Mouse (Mus musculus): ENCODE results near the gene Flywch1. TPM values are rescaled to one million over a fixed set of nuclear protein-coding genes. Genes with fewer than 3 reads are reported as not detected.
"Not testable (repeated sequence)": the region's sequence is repeated elsewhere in the genome, so short reads cannot be mapped to it uniquely, and the experiment has no call there.

The Flywch1 gene
- total RNA-seq, 2 experiments from 2014 or later = 10.3 to 15.2 TPM

- peak; percentile 80 for ATAC-seq (replicated peaks; ENCODE audit: poor library complexity, severe bottlenecking)
Measured at GRCm38 (mm10) chr17:23785561-23786471, 14.4 kb upstream of the Flywch1 start, which contains the start of gene Flywch2. Gene Flywch2 (minus strand): TSS chr17:23786081.

DNA sequence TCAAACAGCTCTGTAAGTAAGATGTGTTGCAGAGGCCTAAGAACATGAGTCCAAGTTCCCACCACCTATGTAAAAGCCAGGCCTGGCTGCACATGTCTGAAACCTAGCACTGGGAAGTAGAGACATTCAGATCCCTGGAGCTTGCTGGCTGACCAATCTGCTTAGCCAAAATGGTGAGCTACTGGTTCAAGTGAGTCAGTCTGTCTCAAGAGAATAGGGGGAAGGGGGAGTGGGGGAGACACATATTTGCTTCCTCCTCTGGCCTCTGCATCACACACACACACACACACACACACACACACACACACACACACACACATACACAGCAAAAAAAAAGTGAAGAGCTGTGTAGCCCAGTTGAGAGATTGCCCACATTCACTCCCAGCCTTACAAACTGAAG is 11.9 kb upstream of the Flywch1 start:
- no peak for ATAC-seq (replicated peaks; ENCODE audit: poor library complexity, severe bottlenecking)

DNA sequence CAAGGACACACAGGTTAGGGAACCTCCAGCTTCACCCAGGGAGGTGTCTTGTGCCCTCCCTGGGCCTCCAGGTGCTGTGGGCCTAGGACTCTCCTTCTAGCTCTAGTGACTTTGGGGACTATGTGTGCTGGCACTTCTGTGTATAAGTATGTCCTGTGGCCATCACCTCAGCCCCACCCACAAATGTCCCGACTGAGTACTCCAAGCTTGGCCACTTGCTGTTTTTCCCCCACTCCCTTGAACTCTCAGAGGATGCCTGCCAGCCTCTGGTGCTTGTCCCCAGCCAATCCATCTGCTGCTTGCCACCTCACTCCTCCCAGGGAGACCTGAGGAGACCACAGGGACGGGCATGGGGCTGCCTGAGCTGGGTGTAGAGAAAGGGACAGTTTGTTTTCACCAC is 7.0 kb upstream of the Flywch1 start:
- ATAC-seq (replicated peaks; ENCODE audit: poor library complexity, severe bottlenecking) = no peak

- ATAC-seq (replicated peaks; ENCODE audit: poor library complexity, severe bottlenecking) = no peak
Measured at GRCm38 (mm10) chr17:23777141-23777540, 5.7 kb upstream of the Flywch1 start.

GRCm38 (mm10) chr17:23776216-23776615 is 4.8 kb upstream of the Flywch1 start:
- no peak for ATAC-seq (replicated peaks; ENCODE audit: poor library complexity, severe bottlenecking)

DNA sequence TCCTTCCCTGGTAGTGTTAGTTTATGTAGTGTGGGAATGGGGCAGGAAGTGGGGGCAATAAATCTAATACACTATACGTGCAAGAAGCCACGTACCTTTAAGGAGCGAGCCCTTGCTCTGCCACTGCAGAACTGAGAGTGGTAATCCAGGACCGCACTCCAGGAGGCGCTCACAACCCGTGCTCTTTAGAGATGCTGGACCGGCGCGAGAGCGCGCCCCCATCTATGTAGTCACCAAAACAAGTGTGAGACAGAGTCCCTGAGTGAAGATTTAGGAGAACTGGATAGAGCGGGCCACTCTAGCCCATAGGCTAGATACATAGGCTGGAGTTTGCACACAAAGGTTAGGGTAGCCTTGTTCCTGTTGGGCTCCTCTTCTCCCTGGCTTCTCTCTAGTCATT is 2.7 kb upstream of the Flywch1 start:
- peak; percentile 72 for ATAC-seq (replicated peaks; ENCODE audit: poor library complexity, severe bottlenecking)

DNA sequence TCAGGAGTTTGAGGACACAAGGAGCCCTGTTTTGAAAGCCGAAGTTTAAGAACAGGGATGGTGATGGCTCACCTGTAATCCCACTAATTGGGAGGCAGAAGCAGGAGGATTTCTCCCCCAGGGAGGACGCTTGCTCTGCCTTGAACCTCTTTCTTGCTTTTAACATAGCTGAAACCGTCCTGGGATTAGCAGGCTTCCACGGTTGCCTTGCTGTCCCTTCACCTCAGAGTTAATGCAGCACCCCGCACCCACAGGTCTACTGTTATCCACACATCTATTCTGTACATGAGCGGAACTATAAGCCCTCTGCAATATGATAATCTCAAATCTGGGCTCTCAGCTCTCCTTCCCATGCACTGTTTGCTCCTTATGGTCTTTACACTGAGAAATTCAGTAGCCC is 2.3 kb upstream of the Flywch1 start:
- no peak for ATAC-seq (replicated peaks; ENCODE audit: poor library complexity, severe bottlenecking)

GRCm38 (mm10) chr17:23772219-23772556 is 786 bp upstream of the Flywch1 start:
- not testable (repeated sequence) for ATAC-seq (replicated peaks; ENCODE audit: poor library complexity, severe bottlenecking)

DNA sequence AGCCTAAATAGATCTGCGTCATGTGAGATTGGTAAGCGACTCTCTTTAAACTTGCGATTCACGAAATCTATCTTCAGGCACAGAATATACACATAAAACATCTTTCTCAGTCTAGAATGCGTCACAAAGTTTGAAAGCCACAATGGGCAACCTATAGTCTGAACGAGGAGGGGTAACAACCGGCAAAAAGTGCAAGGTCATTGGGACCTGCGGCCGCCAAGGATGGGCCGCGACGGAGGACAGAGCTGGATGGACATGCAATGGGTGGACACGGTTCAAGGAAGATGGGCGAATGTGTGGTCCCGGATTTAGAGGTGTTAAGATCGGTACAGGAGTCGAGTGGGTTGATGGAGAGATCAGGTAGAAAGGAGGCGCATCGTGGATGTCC is 512 bp downstream of the Flywch1 start:
- no peak for ATAC-seq (replicated peaks; ENCODE audit: poor library complexity, severe bottlenecking)

GRCm38 (mm10) chr17:23770493-23770892 is 909 bp downstream of the Flywch1 start:
- ATAC-seq (replicated peaks; ENCODE audit: poor library complexity, severe bottlenecking) = no peak

GRCm38 (mm10) chr17:23762976-23763375 is 8.4 kb downstream of the Flywch1 start:
- ATAC-seq (replicated peaks; ENCODE audit: poor library complexity, severe bottlenecking) = no peak

DNA sequence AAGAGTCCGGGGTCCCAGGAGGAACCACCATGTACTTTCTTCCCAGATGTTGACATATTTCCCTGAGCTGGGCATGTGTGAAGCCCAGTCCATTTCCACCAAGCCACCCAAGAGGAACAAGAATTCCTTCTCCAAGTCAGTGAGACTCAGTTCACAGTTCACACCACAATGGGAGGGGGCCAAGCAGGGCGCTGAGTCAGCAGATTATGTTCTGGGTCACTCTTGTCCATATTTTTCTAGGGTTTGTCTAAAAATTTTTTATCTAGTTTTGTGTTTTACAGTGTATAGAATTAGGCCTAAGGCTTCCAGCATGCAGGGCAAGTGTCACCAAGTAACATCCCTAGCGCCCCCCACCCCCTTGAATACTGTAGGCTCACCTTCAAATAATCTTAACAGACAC is 10.2 kb downstream of the Flywch1 start:
- ATAC-seq (replicated peaks; ENCODE audit: poor library complexity, severe bottlenecking) = no peak

DNA sequence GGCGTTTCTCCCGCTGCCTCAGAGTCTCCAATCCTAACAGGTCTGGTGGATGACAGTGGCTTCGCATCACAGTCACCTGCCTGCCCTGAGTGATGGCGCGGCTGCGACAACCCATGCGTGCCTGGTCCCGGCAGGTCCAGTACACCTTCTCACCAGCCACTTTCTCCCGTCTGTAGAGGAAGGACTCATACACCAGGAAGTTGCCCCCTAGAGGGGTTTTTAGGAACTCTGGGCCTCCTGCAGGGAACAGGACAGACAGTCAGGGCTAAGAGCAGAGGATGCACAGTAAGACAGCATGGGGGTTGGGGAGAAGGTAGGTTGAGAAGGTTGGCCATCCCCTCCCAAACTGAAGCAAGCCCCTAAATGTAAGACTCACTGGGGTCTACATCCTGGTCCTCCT is 11.2 kb downstream of the Flywch1 start:
- ATAC-seq (replicated peaks; ENCODE audit: poor library complexity, severe bottlenecking) = no peak

DNA sequence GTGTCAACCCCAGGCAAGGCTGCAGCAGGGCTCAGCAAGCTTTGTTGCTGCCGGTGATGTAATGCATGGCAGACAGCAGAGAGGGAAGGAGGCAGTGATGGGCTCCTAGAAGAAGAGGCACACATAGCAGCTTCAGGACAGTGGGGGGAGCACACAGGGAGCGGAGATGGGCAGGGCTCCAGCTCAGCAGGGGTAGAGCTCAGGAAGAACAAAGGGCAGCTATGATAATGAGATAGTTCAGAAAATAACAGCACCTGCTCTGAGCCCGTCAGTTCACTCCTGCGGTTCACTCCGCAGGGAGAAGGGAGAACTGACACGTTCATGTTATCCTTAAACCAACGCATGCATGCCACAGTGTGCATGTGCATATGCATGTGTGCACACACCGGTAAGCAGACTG is 12.6 kb downstream of the Flywch1 start:
- ATAC-seq (replicated peaks; ENCODE audit: poor library complexity, severe bottlenecking) = no peak

DNA sequence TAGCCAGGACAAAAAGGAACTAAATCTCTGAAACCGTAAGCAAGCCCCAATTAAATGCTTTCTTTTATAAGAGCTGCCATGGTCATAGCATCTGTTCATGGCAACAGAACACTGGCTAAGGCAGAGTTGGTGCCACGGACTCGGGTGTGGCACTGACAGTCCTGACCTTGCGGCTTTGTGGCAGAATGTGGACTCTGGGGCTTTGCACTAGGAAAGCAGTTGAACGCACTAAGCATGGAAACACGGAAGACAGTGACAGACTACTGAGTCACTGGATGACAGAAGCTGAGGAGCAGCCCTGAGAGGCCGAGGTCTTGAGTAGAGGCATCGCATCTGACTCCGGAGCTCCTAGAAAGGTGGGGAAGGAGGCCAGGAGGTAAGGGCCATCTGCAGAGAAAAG is 13.8 kb downstream of the Flywch1 start:
- ATAC-seq (replicated peaks; ENCODE audit: poor library complexity, severe bottlenecking) = no peak

GRCm38 (mm10) chr17:23755689-23756088 is 15.7 kb downstream of the Flywch1 start:
- ATAC-seq (replicated peaks; ENCODE audit: poor library complexity, severe bottlenecking) = no peak

GRCm38 (mm10) chr17:23749400-23750191 is 21.8 kb downstream of the Flywch1 start:
- ATAC-seq (replicated peaks; ENCODE audit: poor library complexity, severe bottlenecking) = no peak

DNA sequence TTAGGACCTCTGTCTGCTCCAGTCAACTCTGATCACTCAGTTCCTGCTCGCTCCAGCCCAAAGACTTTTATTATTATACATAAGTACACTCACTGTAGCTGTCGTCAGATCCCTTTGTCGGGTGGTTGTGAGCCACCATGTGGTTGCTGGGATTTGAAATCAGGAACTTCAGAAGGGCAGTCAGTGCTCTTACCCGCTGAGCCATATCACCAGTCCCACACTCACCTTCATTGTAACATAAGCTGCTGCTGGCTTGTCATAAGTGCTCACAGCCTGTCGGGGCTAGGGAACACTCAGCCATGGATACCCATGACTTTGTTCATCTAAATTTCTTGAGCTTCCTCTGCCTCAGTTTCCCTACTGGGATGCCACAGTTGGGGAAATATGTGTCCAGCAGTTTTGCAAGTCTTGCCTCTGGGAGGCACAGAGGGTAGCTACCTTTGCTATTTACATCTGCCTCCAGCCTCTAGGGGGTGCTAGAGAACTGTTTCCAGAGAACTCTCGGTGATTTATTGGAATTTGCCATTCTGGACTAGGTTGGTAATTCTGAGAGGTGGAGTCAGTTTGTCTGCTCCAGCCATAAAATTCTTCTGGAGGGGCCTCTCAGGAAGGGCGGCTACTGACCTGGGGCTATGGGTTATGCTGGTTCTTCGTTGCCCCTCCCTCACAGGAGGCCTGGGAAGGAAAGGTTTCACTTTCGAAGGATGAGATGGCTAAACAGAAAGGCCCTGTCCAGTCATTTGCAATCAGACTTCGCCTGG is 22.6 kb downstream of the Flywch1 start:
- peak; percentile 56 for ATAC-seq (replicated peaks; ENCODE audit: poor library complexity, severe bottlenecking)

- ATAC-seq (replicated peaks; ENCODE audit: poor library complexity, severe bottlenecking) = no peak
Measured at GRCm38 (mm10) chr17:23748026-23748425, 23.4 kb downstream of the Flywch1 start.

- ATAC-seq (replicated peaks; ENCODE audit: poor library complexity, severe bottlenecking) = no peak
Measured at GRCm38 (mm10) chr17:23747471-23747870, 23.9 kb downstream of the Flywch1 start.

- peak; percentile 48 for ATAC-seq (replicated peaks; ENCODE audit: poor library complexity, severe bottlenecking)
Measured at GRCm38 (mm10) chr17:23746767-23747166, 24.6 kb downstream of the Flywch1 start.

Data from granulocyte monocyte progenitor cell, adult 5-6 weeks (primary cell).